Mouse (Mus musculus) hindbrain, embryonic 12.5 days (tissue): ENCODE results near the gene Tle4. TPM values are rescaled to one million over a fixed set of nuclear protein-coding genes. Genes with fewer than 3 reads are reported as not detected.

ENCODE experiments used
- ATAC-seq: fragments of 200-750 bp; cut with Nextera tagmentation; 2 replicates; pipeline ENCODE4 v1.8.0; 2017; ENCODE audit warnings: moderate TSS enrichment; ENCODE audit not compliant: low FRiP score
- H3K27ac ChIP-seq: fragments of 300-500 bp; sonication (generic); 2 replicates; pipeline ENCODE4 v1.5.1; 2016; ENCODE audit warnings: mild to moderate bottlenecking
- H3K27me3 ChIP-seq: fragments of 300-500 bp; sonication (generic); 2 replicates; pipeline ENCODE4 v1.6.1; 2016; ENCODE audit warnings: mild to moderate bottlenecking
- H3K36me3 ChIP-seq: fragments of 300-500 bp; sonication (generic); 2 replicates; pipeline ENCODE4 v1.6.1; 2016; ENCODE audit warnings: mild to moderate bottlenecking
- H3K4me1 ChIP-seq: fragments of 300-500 bp; sonication (generic); 2 replicates; pipeline ENCODE4 v1.6.1; 2016
- H3K4me2 ChIP-seq: fragments of 300-500 bp; sonication (generic); replicated peaks from 2 replicates; pipeline ENCODE4 v1.6.1; 2016; ENCODE audit warnings: mild to moderate bottlenecking
- H3K4me3 ChIP-seq: fragments of 300-500 bp; sonication (generic); 2 replicates; pipeline ENCODE4 v1.5.1; 2016; ENCODE audit warnings: mild to moderate bottlenecking
- H3K9ac ChIP-seq: fragments of 300-500 bp; sonication (generic); 2 replicates; pipeline ENCODE4 v1.6.1; 2016; ENCODE audit warnings: mild to moderate bottlenecking, moderate library complexity
- H3K9me3 ChIP-seq: fragments of 300-500 bp; sonication (generic); replicated peaks from 2 replicates; pipeline ENCODE4 v1.6.1; 2016; ENCODE audit warnings: mild to moderate bottlenecking
- WGBS: fragments of 180-500 bp; shearing (Covaris S2); methylation state at CpG from one replicate; pipeline ENCODE4 v1.1.7; 2016; 5-methylcytosine and 5-hydroxymethylcytosine counted together
- polyA plus RNA-seq: library from polyadenylated mRNA; unstranded; fragments of >200 nt; fragmentation: Nextera tagmentation; extraction: Ambion mirVana; gene quantifications from 2 replicates; pipeline ENCODE4 v1.2.1, GENCODE M21; 2016

Gene Tle4
- polyA plus RNA-seq, 1 experiment from 2014 or later: 37.7 TPM

- Histone ChIP-seq H3K9me3 (no peaks in the 10 kb centered on the region), H3K27me3 (peaks cover 3% of the 10 kb centered on the region; the same call in 1 of the 2 replicates), H3K9ac (no peak overlapping the region), H3K4me2 (no peak overlapping the region), H3K4me1 (peaks cover 25% of the 10 kb centered on the region), H3K27ac (no peak overlapping the region), H3K36me3 (peaks cover under 1% of the 10 kb centered on the region; the same call in 1 of the 2 replicates), H3K4me3 (no peak overlapping the region)
- WGBS: 78% methylated on average over 3 of the region's 3 CpGs
- no peak for ATAC-seq
Measured at GRCm38 (mm10) chr19:14586171-14586570, 11.7 kb downstream of the Tle4 start.

- no peaks in the 10 kb centered on the region for H3K9me3 ChIP-seq
- no peak for ATAC-seq
- no peak overlapping the region for H3K27ac ChIP-seq
- 92% methylated on average over 4 of the region's 4 CpGs for WGBS
- peaks cover 23% of the 10 kb centered on the region for H3K4me1 ChIP-seq
- no peak overlapping the region for H3K4me2 ChIP-seq
- H3K4me3 ChIP-seq: no peak overlapping the region
- H3K27me3 ChIP-seq: peaks cover 3% of the 10 kb centered on the region; the same call in 1 of the 2 replicates
- peaks cover 5% of the 10 kb centered on the region; the same call in 1 of the 2 replicates for H3K36me3 ChIP-seq
- H3K9ac ChIP-seq: no peak overlapping the region
Measured at GRCm38 (mm10) chr19:14585731-14586130, 12.1 kb downstream of the Tle4 start.

- Histone ChIP-seq H3K27me3 (peaks cover 3% of the 10 kb centered on the region; the same call in 1 of the 2 replicates), H3K9ac (no peak overlapping the region), H3K9me3 (no peaks in the 10 kb centered on the region), H3K4me2 (no peak overlapping the region), H3K4me3 (no peak overlapping the region), H3K4me1 (peaks cover 19% of the 10 kb centered on the region), H3K27ac (no peak overlapping the region), H3K36me3 (peaks cover 5% of the 10 kb centered on the region; the same call in 1 of the 2 replicates)
- no peak for ATAC-seq
- WGBS: 94% methylated on average over 3 of the region's 3 CpGs
Measured at GRCm38 (mm10) chr19:14585235-14585634, 12.6 kb downstream of the Tle4 start.

DNA sequence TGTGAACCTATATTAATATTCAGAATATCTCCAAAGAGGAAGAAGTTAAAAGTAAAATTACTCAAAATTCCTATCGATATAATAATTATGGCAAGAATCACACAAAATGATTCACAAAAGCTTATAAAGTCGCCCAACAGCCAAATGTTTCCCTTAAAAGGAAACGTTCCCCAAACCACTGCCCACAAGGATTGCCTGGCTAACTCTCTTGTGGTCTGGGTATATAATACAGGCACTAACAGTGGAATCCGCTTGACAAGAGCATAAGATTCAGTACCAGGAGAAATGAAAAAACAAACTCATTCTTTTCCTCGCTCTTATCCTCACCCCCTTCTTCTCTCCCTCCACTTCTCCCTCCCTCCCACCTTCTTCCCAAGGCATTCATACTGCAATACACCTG, 19.2 kb downstream of the Tle4 start:
- Histone ChIP-seq H3K4me1 (no peaks in the 10 kb centered on the region), H3K27ac (no peak overlapping the region), H3K9ac (no peak overlapping the region), H3K4me2 (no peak overlapping the region), H3K4me3 (no peak overlapping the region), H3K27me3 (no peaks in the 10 kb centered on the region), H3K36me3 (peaks cover 5% of the 10 kb centered on the region; the same call in 1 of the 2 replicates), H3K9me3 (no peaks in the 10 kb centered on the region)
- ATAC-seq: no peak
- WGBS: 91% methylated on average over 5 of the region's 5 CpGs

DNA sequence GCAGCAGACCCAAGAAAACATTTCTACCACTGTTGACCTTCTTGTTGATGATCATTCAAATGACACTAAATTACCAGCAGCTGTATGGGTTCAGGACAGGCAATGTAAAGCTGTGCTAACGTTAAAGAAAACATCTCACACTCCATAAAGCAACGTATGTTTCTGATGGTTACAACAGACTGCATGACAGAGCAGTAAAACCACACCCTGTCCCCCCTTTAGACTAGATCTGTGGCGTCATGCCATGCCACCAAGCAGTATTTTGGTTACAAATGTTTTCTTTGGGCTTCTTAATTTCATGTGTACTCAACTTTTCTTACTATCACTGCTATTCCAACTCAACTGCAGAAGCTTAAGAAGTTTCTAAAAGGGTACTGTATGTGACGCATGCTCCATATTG, 19.8 kb downstream of the Tle4 start:
- Histone ChIP-seq H3K27me3 (no peaks in the 10 kb centered on the region), H3K9ac (no peak overlapping the region), H3K9me3 (no peaks in the 10 kb centered on the region), H3K4me3 (no peak overlapping the region), H3K27ac (no peak overlapping the region), H3K36me3 (peaks cover 5% of the 10 kb centered on the region; the same call in 1 of the 2 replicates), H3K4me1 (no peaks in the 10 kb centered on the region), H3K4me2 (no peak overlapping the region)
- WGBS: 82% methylated on average over 4 of the region's 4 CpGs
- no peak for ATAC-seq

GRCm38 (mm10) chr19:14576311-14576710, 21.5 kb downstream of the Tle4 start:
- ATAC-seq: no peak
- Histone ChIP-seq H3K9ac (no peak overlapping the region), H3K4me2 (no peak overlapping the region), H3K27me3 (no peaks in the 10 kb centered on the region), H3K9me3 (no peaks in the 10 kb centered on the region), H3K4me3 (no peak overlapping the region), H3K36me3 (0 out of 2 replicates have a peak, but pooled peaks cover 5% of the 10 kb centered on the region), H3K27ac (no peak overlapping the region), H3K4me1 (no peaks in the 10 kb centered on the region)

DNA sequence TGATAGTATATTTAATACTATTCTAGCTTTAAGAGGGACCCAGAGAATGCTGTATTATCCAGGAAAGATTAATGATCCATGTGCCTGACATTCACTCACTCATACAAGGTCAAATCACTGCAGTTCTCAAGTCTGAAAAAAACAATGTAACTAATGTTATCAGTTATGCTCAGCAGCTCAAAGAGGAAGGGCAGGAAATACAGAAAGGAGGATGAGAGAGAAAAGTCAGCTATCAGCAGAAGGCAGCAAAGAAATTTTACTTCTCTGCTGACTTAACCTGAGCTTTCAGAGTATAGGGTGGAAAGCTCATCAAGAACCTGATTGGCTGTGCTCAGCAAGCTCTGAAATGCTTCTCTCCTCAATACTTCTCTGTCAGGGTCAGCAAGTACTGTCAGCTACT, 29.0 kb downstream of the Tle4 start:
- Histone ChIP-seq H3K4me1 (peaks cover 20% of the 10 kb centered on the region), H3K36me3 (no peaks in the 10 kb centered on the region), H3K9ac (no peak overlapping the region), H3K9me3 (no peaks in the 10 kb centered on the region), H3K27ac (no peak overlapping the region), H3K4me2 (no peak overlapping the region), H3K27me3 (no peaks in the 10 kb centered on the region), H3K4me3 (no peak overlapping the region)
- no peak for ATAC-seq

GRCm38 (mm10) chr19:14567081-14567480, 30.8 kb downstream of the Tle4 start:
- no peaks in the 10 kb centered on the region for H3K36me3 ChIP-seq
- WGBS: 29% methylated on average over 3 of the region's 3 CpGs
- peak; percentile 83 for ATAC-seq
- no peaks in the 10 kb centered on the region for H3K27me3 ChIP-seq
- H3K4me1 ChIP-seq: peaks cover 20% of the 10 kb centered on the region
- no peaks in the 10 kb centered on the region for H3K9me3 ChIP-seq
- no peak overlapping the region for H3K4me3 ChIP-seq
- no peak overlapping the region for H3K9ac ChIP-seq
- H3K4me2 ChIP-seq: no peak overlapping the region
- peak overlapping the region; percentile 40 for H3K27ac ChIP-seq

DNA sequence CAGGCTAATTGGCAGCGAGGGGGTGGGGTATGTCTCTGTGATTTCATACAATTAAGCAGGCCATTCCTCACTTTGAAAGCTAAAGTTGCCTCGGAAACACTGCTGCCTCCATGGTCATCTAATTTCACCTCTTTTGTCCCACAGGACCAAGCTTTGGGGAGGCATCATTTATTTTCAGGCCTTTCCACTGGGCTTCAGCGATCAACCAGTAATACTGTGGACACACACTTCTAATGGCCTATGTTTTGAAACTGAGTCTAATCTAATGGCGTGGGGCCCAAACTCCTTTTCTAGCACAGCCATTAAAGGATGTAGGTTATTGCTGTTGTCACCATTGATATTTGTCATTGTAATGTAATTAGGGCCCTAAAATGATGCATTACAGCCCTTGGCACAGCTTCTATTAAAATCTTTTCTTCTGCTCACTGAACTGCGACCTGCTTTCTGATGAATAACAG, 31.3 kb downstream of the Tle4 start:
- Histone ChIP-seq H3K4me1 (peaks cover 20% of the 10 kb centered on the region), H3K9ac (no peak overlapping the region), H3K4me3 (no peak overlapping the region), H3K4me2 (no peak overlapping the region), H3K27me3 (no peaks in the 10 kb centered on the region), H3K27ac (peak overlapping the region; percentile 40), H3K9me3 (no peaks in the 10 kb centered on the region), H3K36me3 (no peaks in the 10 kb centered on the region)
- peak; percentile 91 for ATAC-seq
- WGBS: 23% methylated on average over 5 of the region's 5 CpGs

DNA sequence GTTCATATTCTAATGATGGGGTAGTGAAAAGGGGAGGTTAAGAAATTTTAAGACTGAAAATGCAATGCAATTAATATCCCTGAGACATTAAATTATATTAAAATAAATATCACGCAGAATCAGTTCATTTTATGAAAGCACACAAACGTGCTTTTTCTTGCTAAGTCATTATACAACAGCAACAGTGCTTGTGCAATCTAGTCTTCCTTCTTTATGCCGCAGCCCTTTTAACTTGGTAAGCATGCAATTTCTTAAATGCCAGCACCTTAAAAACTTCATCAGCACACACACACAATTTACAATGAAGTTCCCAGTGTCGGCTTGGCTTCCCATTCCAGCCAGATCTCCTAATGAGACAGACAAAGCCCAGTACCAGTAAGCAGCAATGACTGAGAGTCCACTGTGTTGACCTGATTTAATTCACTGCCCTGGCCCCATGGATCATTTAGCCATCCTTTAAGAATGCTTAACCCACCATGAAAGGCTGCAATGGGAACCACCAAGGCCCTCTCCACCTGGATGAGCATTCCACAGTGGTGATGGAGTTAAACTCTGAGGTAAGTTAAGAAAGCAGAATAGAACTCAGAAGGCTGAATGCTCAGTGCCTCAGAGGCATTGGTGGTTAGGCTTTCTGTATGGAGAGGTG, 32.3 kb downstream of the Tle4 start:
- ATAC-seq: no peak
- H3K27ac ChIP-seq: peak overlapping the region; percentile 64
- H3K4me1 ChIP-seq: peaks cover 20% of the 10 kb centered on the region
- H3K4me2 ChIP-seq: no peak overlapping the region
- no peak overlapping the region for H3K4me3 ChIP-seq
- no peak overlapping the region for H3K9ac ChIP-seq
- no peaks in the 10 kb centered on the region for H3K9me3 ChIP-seq
- 45% methylated on average over 4 of the region's 4 CpGs for WGBS
- H3K36me3 ChIP-seq: no peaks in the 10 kb centered on the region
- no peaks in the 10 kb centered on the region for H3K27me3 ChIP-seq

DNA sequence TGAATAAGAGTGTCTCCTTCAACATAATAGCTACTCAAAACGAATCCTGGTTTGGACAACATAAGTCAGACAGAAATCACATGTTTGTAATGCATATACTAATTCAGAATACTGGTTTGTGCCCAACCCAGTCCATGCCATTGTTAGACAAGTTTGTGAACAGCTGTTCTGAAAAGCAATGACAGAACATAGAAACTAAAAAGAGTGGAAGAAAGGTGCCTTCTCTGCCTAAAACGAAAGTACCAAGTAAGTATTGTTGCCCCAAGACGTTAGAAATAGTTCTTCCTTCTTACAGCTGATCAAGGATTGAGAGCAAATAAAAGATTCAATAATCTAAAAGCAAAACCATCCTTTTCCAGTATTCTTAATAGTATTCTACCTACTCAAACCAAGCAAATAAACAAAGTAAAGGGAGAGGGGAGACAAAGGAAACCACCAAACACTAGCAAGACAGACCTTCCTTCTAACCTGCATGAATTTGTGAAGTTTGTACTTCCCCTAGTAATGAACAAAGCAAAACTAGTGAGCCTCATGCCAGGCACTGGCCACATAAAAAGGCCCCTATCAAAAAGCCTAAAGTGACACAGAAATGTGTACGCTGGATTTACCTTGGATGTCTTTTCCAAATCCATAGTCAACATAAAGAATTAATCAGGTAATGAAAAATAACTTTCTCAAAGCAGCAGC, 34.4 kb downstream of the Tle4 start:
- WGBS: 85% methylated on average over 4 of the region's 4 CpGs
- H3K27me3 ChIP-seq: no peaks in the 10 kb centered on the region
- H3K36me3 ChIP-seq: no peaks in the 10 kb centered on the region
- no peak overlapping the region for H3K27ac ChIP-seq
- H3K4me3 ChIP-seq: no peak overlapping the region
- H3K9me3 ChIP-seq: no peaks in the 10 kb centered on the region
- peaks cover 17% of the 10 kb centered on the region for H3K4me1 ChIP-seq
- H3K4me2 ChIP-seq: no peak overlapping the region
- ATAC-seq: no peak
- H3K9ac ChIP-seq: no peak overlapping the region

DNA sequence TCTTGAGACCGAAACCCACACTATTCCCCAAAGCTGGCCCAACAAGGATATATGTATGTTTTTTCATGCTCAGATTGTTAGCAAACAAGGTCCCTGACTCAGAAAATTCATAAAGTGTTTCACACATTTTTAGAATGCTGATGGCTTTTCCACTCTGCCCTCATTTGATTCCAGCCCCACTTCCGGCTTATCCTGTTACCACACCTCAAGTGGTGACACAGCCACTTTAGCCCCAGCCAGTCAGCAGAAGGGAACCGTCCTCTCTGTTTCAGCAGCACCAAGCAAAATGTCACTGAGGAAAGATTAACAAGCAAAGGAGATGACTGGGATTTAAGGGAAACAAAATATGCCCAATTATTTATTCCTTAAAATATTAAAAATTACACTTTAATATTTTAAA, 50.0 kb downstream of the Tle4 start:
- H3K27ac ChIP-seq: no peak overlapping the region
- ATAC-seq: no peak
- no peak overlapping the region for H3K4me3 ChIP-seq
- H3K9ac ChIP-seq: no peak overlapping the region
- no peaks in the 10 kb centered on the region for H3K36me3 ChIP-seq
- H3K27me3 ChIP-seq: no peaks in the 10 kb centered on the region
- H3K9me3 ChIP-seq: no peaks in the 10 kb centered on the region
- whole genome bisulfite sequencing: 84% methylated on average over 3 of the region's 3 CpGs
- H3K4me2 ChIP-seq: no peak overlapping the region
- peaks cover 8% of the 10 kb centered on the region for H3K4me1 ChIP-seq
